Mouse (Mus musculus) layer of hippocampus, postnatal 36 days (tissue): ENCODE measurements at regions not wholly inside any gene's neighbourhood (a gene's known extent, or its start where the extent isn't known, plus 50 kb on each side); places are given as distances from the start of the nearest gene placed in this dataset.
"Not testable (repeated sequence)": the region's sequence is repeated elsewhere in the genome, so short reads cannot be mapped to it uniquely, and the experiment has no call there.

ENCODE experiments used
- DNase-seq, 2 experiments: peaks; one replicate each; pipeline ENCODE4 v3.0.0; 2022

GRCm38 (mm10) chrX:12296264-12297053, 136.3 kb upstream of the Bcor start:
- DNase-seq = no peak

GRCm38 (mm10) chrX:12298609-12299008, 138.5 kb upstream of the Bcor start:
- DNase-seq = no peak

- DNase-seq = no peak
Observed at GRCm38 (mm10) chrX:12299236-12299635, 139.1 kb upstream of the Bcor start.

- DNase-seq = no peak
Observed at GRCm38 (mm10) chrX:12304678-12305077, 144.5 kb upstream of the Bcor start.

GRCm38 (mm10) chrX:12306940-12307339, 146.8 kb upstream of the Bcor start:
- DNase-seq = no peak

GRCm38 (mm10) chrX:12312534-12312933, 152.4 kb upstream of the Bcor start:
- no peak for DNase-seq

- DNase-seq = no peak
Observed at GRCm38 (mm10) chrX:12315658-12316057, 155.5 kb upstream of the Bcor start.

GRCm38 (mm10) chrX:12317488-12317887, 157.3 kb upstream of the Bcor start:
- not testable (repeated sequence) for DNase-seq

GRCm38 (mm10) chrX:12318848-12319651, 158.9 kb upstream of the Bcor start:
- DNase-seq = no peak

GRCm38 (mm10) chrX:12322453-12322852, 162.3 kb upstream of the Bcor start:
- DNase-seq = no peak

- no peak for DNase-seq
Observed at GRCm38 (mm10) chrX:12323268-12323667, 163.1 kb upstream of the Bcor start.

GRCm38 (mm10) chrX:12323812-12324211, 163.7 kb upstream of the Bcor start:
- no peak for DNase-seq

- DNase-seq = no peak
Observed at GRCm38 (mm10) chrX:12327464-12327863, 167.3 kb upstream of the Bcor start.

GRCm38 (mm10) chrX:12340561-12340960, 180.4 kb upstream of the Bcor start:
- DNase-seq = no peak

GRCm38 (mm10) chrX:12341356-12341965, 181.3 kb upstream of the Bcor start:
- no peak for DNase-seq

GRCm38 (mm10) chrX:12344805-12345555, 184.8 kb upstream of the Bcor start:
- DNase-seq = no peak

GRCm38 (mm10) chrX:12346856-12347255, 186.7 kb upstream of the Bcor start:
- no peak for DNase-seq

GRCm38 (mm10) chrX:12348117-12348516, 188.0 kb upstream of the Bcor start:
- no peak for DNase-seq

GRCm38 (mm10) chrX:12354875-12355274, 194.7 kb upstream of the Bcor start:
- DNase-seq = no peak

- no peak for DNase-seq
Observed at GRCm38 (mm10) chrX:12358026-12358425, 197.9 kb upstream of the Bcor start.

GRCm38 (mm10) chrX:12365582-12366323, 205.6 kb upstream of the Bcor start:
- no peak for DNase-seq

- DNase-seq = no peak
Observed at GRCm38 (mm10) chrX:12366801-12367200, 206.6 kb upstream of the Bcor start.
